Mouse (Mus musculus) embryonic stem cell, embryonic (primary cell): ENCODE results near the gene Rps6ka2.

Experiments used
- CTCF ChIA-PET, 4 experiments: fragments of 300-600 bp in 2 of 4; fragments of 350-600 bp in 2 of 4; sonication (Branson Sonifier 250); formaldehyde crosslinking; loops; one replicate each; lab custom pipeline; 2022; ENCODE audit warnings: inconsistent platforms in 2 of 4; lab: Charles Lee
- POLR2A ChIA-PET, 4 experiments: fragments of 300-600 bp in 2 of 4; fragments of 350-600 bp in 2 of 4; sonication (Branson Sonifier 250); formaldehyde crosslinking; loops; one replicate each; lab custom pipeline; 2022; ENCODE audit warnings: antibody characterized with exemption in 4 of 4, inconsistent platforms in 1 of 4; lab: Charles Lee

Gene Rps6ka2

DNA sequence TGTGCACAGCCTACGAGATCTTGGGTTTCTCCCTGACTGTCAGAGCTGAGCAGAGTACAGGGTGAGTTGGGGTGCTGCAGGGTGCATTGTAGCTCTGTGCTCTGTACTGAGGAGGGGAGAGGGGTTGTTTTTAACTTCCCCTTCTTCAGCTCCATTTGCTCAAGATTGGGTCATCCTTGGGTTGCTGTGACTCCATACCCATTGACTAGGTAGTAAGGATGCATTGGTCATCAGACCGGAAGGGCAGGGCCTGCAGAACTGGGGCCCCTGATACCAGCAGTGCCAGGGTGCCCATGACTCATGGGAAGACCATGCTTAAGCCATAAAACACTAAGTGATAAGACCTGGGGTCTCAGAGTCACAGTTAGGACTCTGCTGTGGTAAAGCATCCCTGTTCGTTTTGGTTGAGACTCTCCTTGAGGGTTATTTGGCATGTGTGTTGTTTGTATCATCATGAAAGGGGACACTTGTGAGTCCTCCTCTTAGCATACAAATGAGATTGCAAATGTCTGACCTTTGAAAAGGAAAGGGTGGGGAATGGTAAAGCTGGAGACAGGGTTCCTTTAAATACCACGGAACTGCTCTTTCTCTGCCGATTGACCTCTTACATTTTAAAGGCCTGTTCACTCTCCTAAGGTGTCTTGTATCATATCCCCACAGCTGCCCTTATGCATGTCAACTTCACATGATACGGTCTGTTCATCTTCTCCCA, 36.7 kb downstream of the Rps6ka2 start:
- POLR2A ChIA-PET: interaction anchor here (0.5 to 7.6 kb wide), 29 partner anchors 9 to 68 kb away, joined by 3 to 64 read pairs (median 4); partner anchors contain the start of gene Rps6ka2 (in 4 of the 4)
- CTCF ChIA-PET: interaction anchor here in 3 of 4 experiments (0.6 to 2.0 kb wide), 5 partner anchors 17 to 615 kb away, joined by 3 to 5 read pairs (median 3); no protein-coding TSS in a partner anchor

DNA sequence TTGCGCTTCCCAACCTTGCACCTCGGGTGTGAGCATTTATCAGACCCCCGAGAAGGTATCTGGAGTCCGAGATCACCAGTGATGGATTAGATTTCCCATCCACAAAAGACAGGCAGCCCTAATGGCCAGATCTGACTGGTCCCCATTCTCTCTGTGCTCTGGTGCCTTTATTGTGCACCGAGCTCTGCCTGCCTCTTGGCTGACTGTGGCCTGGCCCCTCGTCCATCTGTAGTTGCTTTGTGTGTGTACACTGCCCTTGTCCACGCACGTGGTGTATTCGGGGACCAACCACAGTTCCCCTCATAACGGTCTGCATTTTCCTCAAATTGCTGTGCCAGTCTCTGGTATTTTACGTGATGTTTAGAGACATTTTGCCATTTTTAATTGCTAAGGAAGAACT, 40.7 kb downstream of the Rps6ka2 start:
- ChIA-PET POLR2A (interaction anchor here in 1 of 4 experiments (0.6 kb wide), 1 partner anchor 352 kb away, joined by 3 read pairs; no protein-coding TSS in a partner anchor), CTCF (no interaction called here)

DNA sequence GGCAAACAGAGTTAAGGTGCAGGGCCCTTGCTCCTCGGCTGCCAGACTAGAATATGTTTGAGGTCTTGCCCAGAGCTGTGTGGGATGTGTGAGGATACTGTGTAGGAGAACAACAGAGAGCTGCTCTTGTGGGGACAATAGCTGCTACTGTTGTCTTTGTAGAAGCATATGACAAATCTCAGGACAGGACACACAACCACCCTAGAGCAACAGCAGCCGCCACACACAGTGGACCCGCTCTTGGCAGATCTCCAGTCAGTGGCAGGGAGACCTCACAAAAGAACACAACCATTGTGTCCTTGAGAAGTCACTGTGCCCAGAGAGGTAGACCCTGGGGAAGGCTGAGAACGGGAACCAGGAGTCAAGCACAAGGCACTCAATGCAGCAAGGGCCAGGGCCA, 42.0 kb downstream of the Rps6ka2 start:
- CTCF ChIA-PET: interaction anchor here in 1 of 4 experiments (0.6 kb wide), 1 partner anchor 1260 kb away, joined by 3 read pairs; no protein-coding TSS in a partner anchor
- POLR2A ChIA-PET: no interaction called here

DNA sequence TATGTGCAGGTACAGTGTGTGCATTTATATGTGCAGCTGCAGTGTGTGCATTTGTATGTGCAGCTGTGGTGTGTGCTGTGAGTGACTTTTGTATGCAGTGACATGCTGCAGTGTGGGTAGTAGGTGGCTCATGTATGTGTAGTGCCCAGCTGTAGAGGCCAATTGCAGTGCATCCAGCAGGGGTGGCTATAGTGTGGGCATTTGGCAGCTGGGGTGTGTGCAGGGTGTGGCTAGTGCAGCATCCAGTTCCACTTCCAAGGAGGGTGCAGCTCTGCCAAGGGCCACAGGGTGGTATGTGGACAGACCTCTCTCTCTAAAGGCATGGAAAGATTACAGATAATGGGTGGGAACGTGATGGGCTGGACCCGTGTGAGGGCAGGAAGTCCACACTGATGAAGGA, 43.3 kb downstream of the Rps6ka2 start:
- POLR2A ChIA-PET: interaction anchor here in 1 of 4 experiments (1.4 kb wide), 1 partner anchor 43 kb away, joined by 4 read pairs; the partner anchor contains the start of gene Rps6ka2
- CTCF ChIA-PET: interaction anchor here in 1 of 4 experiments (0.6 kb wide), 1 partner anchor 10 kb away, joined by 5 read pairs; no protein-coding TSS in a partner anchor

DNA sequence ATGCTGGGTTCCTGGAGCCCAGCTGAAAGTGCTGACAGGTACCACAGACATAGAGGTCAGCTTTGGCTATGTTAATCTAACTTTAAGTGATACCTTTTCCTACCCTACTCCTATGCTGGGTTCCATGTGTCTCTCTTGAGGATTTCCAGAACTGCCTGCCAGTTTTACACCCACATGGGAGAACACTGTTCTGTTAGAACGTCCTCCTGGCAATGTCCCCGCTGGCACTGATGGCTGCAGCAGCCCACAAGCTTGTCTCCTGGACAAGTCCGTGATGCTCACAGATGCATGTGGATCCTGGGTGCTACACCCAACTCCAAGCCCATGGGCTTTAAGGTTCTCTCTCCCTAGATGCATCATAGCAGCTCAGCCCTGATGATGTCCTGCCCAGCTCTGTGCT, 44.1 kb downstream of the Rps6ka2 start:
- ChIA-PET POLR2A (interaction anchor here in 2 of 4 experiments (1.4 to 6.1 kb wide), 3 partner anchors 7 to 44 kb away, joined by 4 to 43 read pairs (median 6); partner anchors contain the start of gene Rps6ka2 (in 2 of the 2)), CTCF (interaction anchor here in 1 of 4 experiments (0.6 kb wide), 1 partner anchor 589 kb away, joined by 4 read pairs; no protein-coding TSS in a partner anchor)

DNA sequence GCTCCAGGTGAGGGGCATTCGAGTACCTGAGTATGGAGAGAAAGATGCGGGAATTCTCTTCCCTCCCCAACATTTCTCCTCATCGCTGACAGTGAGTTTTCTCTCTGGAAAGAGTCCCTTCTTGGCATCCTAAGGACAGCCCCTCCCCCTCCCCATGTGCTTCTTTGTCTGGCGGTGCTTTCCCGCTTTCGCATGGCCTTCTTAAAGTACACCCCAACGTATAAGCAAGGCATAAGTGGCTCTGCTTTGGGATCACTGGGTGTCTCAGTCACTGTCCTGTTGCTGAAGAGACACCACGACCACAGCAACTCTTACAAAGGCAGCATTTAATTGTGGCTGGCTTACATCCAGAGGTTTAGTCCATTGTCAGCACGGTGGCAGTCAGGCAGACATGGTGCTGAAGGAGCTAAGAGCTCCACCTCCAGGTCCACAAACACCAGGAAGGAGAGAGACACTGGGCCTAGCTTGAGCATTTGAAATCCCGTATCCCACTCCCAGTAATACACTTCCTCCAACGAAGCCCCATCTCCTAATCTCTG, 47.9 kb downstream of the Rps6ka2 start:
- CTCF ChIA-PET: interaction anchor here in 2 of 4 experiments (0.6 to 1.0 kb wide), 2 partner anchors 9 to 645 kb away, joined by 3 to 5 read pairs; no protein-coding TSS in a partner anchor

DNA sequence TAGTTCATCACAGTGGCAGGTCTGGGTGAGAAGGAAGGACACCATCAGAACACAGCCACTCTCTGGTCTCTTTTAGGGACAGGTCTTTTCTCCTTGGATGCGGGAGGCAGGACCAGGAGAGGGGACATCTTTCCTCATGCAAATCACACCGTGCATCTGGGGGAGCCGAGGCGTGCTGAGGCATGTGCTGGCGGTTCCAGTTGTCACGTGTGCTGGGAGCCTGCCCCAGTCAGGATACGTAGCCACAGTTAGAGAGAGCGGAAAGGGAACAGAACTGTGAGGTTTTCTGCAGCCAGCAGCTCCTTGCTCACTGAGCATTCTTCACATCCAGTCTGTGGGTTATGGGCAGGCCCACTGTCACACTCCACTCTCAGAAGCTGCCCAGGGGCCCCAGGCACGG, 48.5 kb downstream of the Rps6ka2 start:
- POLR2A ChIA-PET: interaction anchor here (0.7 to 6.1 kb wide), 9 partner anchors 8 to 49 kb away, joined by 3 to 52 read pairs (median 6); partner anchors contain the start of gene Rps6ka2 (in 1 of the 4)

More for the DNA sequence above, 47.9 kb downstream of the Rps6ka2 start:
- POLR2A ChIA-PET: interaction anchor here in 3 of 4 experiments (0.9 to 6.1 kb wide), 8 partner anchors 9 to 48 kb away, joined by 3 to 52 read pairs (median 6); partner anchors contain the start of gene Rps6ka2 (in 1 of the 3)

DNA sequence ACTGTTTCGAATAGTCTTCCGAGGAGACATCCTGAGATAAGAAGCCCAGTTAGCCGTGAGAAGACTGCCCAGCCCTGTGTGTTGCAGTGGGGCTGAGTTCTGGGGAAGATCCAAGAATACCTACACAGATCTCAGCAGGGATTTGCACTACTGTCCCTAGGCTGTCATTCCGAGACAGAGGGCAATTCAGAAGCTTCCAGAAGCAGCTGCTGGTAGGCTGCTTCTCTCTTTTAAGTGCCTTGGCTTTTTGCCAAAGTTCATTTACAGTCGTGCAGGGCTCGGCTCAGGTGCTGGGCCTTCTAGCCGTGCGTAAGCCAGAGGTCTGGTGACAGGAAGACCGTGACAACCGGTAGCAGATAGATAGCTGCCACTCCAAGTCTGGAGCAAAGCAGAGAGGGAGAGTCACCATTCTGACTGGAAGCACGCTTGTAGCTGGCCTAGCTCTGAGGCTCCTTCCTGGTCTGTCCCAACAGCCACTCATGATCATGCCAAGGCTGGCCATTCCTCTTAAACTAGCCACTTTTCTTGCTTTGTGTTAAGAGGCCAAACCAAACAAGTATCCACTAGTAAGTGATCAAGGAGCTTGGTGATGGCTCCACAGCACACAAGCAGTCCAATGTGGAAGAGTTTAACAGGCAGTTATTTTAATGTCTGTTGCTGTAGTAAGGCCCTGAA, 49.3 kb downstream of the Rps6ka2 start:
- ChIA-PET CTCF (interaction anchor here in 2 of 4 experiments (1.0 to 1.1 kb wide), 2 partner anchors 10 to 37 kb away, joined by 3 to 4 read pairs; no protein-coding TSS in a partner anchor), POLR2A (interaction anchor here (0.7 to 6.1 kb wide), 11 partner anchors 7 to 50 kb away, joined by 3 to 52 read pairs (median 4); partner anchors contain the start of gene Rps6ka2 (in 2 of the 4))

More for the DNA sequence above, 48.5 kb downstream of the Rps6ka2 start:
- CTCF ChIA-PET: interaction anchor here in 3 of 4 experiments (0.6 to 1.0 kb wide), 3 partner anchors 8 to 644 kb away, joined by 3 to 5 read pairs (median 4); no protein-coding TSS in a partner anchor

DNA sequence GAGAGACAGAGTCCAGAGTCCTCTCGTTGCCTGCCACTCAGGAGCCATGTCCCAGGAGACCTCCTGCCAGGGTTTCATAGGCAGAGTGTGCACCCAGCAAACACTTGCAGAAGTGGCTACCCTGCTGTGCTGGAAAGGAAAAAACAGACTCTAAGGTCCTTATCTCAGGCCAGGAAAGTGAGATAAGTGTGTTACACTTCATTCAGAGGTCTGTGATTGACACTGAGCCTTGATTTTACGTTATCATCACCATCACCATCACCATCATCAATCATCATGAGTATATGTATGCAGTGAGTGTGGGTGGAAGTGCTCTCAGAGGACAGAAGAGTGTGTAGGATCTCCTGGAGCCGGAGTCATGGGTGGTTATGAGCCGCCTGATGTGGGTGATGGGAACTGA, 51.4 kb downstream of the Rps6ka2 start:
- ChIA-PET CTCF (no interaction called here), POLR2A (interaction anchor here in 3 of 4 experiments (0.7 to 1.7 kb wide), 3 partner anchors 14 to 52 kb away, joined by 3 to 5 read pairs (median 4); partner anchors contain the start of gene Rps6ka2 (in 1 of the 3))

DNA sequence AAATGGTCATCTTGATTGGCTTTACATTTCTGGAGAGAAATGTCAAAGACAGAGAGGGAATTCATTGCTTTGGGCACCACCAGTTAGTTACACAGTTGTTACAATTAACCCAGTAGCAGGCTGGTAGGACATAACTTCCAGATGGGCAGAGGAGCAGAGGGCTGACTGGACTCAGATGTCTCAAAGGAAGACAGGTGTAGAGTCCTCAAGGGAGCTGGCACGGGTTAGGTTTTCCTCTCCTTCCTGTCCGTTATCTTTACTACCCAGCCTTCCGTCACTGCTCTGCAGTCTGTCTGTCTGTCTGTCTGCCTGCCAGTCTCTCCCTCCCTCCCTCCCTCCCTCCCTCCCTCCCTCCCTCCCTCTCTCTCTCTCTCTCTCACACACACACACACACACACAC, 52.3 kb downstream of the Rps6ka2 start:
- ChIA-PET POLR2A (no interaction called here), CTCF (interaction anchor here in 1 of 4 experiments (0.6 kb wide), 1 partner anchor 27 kb away, joined by 3 read pairs; no protein-coding TSS in a partner anchor)

DNA sequence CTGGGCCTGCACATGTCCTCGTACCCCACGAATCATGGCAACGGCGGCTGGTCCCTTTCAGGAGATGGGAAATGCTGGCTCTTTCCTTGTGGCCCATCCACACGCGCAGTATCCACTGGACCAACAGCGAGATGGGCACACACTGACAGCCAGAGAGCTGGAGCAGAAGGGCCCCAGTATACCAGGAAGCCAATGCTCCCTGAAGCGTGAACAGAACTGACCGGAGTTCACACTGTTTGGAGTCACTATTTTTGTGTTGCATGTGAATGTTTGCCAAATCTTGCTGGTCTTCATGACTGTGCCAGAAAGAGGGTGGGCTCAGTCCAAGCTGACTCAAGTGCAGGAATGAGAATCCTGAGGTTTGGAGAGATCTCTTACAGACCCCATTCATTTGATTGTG, 58.6 kb downstream of the Rps6ka2 start:
- ChIA-PET CTCF (no interaction called here), POLR2A (interaction anchor here in 2 of 4 experiments (1.0 to 4.3 kb wide), 6 partner anchors 9 to 59 kb away, joined by 3 to 21 read pairs (median 6); partner anchors contain the start of gene Rps6ka2 (in 1 of the 2))

DNA sequence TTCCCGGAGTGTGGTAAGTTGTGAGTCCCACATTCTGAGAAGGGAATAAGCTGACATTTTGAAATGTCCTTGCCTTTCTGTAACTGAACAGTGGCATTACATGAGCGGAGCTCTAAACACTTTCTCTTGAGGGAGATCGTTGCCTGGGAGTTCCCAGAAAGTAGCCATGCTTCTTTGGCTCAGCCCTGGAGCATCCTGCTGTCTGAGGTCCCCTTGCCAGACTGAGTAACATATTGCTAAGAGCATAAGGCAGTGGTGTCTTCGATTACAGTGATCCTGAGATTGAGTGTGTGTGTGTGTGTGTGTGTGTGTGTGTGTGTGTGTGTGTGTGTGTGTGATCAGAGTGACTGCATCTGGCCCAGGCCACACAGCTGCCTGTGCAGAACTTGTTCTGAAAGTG, 61.4 kb downstream of the Rps6ka2 start:
- ChIA-PET CTCF (no interaction called here), POLR2A (interaction anchor here in 2 of 4 experiments (0.8 to 1.6 kb wide), 4 partner anchors 10 to 61 kb away, joined by 3 to 4 read pairs (median 3); partner anchors contain the start of gene Rps6ka2 (in 1 of the 2))

DNA sequence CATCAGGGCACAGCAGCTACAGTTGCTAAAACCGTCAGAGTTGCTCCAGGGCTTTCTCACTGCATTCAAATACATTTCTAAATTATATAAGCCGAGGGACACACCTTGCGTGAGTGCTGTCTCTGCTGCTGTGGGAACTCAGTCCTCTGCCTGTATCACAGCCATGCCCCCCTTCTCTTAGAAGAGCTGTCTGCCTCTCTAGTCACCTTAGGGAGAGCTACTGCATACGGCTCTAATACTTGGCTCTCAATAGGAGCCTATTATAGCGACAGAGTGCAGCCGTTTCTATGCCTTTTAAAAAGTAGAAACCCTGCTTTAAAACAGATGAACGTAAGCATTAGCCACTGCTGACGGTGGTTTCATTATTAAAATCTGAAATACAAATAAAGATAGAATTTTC, 61.9 kb downstream of the Rps6ka2 start:
- ChIA-PET POLR2A (interaction anchor here in 2 of 4 experiments (0.9 to 1.6 kb wide), 3 partner anchors 9 to 62 kb away, joined by 3 to 4 read pairs (median 3); partner anchors contain the start of gene Rps6ka2 (in 1 of the 2)), CTCF (no interaction called here)

DNA sequence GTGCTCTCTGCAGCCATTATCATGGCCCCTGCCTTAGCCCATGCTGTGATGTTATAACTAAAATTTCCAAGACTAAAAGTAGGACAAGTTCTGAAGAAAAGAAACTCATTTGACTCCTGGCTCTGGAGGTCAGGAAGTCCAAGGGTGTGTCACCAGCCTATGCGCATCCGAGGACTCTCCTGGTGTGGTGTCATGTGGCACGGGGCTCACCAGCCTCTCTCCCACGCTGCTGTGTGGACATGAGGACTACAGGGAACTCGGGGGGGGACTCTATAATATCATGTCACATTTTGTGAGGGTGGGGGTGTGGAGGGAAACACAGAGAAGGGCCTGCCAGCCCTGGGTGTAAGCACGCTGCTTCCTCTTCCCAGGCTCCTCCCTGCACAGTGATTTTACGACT, 62.5 kb downstream of the Rps6ka2 start:
- POLR2A ChIA-PET: interaction anchor here in 1 of 4 experiments (0.9 kb wide), 1 partner anchor 13 kb away, joined by 3 read pairs; no protein-coding TSS in a partner anchor

DNA sequence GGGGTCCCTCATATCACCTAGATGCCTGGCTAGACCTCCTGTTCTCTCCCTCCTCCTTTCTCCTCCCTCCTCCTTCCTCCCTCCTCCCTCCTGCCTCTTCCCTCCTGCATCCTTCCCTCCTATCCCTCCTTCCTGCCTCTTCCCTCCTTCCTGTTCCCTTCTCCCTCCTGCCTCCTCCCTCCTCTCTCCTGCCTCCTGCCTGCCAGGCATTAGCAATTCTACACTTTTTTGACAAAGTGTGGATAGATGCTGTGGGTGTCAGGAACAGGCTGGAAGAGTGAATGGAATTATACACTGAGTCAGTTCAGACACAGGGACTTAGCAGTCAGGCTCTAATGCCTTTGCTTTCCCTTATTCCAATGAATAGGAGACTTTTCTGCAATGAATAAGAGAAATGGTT, 63.3 kb downstream of the Rps6ka2 start:
- CTCF ChIA-PET: no interaction called here
- POLR2A ChIA-PET: no interaction called here

More for the DNA sequence above, 62.5 kb downstream of the Rps6ka2 start:
- CTCF ChIA-PET: no interaction called here

DNA sequence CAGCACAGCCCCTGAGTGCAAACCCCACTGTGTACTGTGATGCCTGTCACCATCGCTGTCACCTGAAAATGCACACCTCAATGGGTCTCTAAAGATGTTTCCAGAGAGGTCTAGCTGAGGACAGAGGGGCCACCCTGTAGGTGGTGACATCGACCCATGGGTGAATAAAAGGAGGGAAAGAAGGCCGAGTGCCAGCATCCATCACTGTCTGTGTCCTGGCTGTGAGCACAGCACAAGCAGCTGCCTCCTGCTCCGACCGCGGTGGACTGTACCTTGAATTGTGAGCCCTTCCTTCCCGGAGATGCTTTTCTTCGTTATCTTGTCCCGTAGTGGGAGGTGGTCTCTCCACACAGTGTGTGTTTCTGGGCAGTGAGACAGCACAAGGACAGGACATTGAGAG, 67.8 kb downstream of the Rps6ka2 start:
- ChIA-PET CTCF (interaction anchor here in 1 of 4 experiments (0.6 kb wide), 1 partner anchor 37 kb away, joined by 17 read pairs; no protein-coding TSS in a partner anchor), POLR2A (interaction anchor here (0.6 to 2.0 kb wide), 11 partner anchors 9 to 68 kb away, joined by 3 to 8 read pairs (median 4); partner anchors contain the start of gene Rps6ka2 (in 2 of the 4))

DNA sequence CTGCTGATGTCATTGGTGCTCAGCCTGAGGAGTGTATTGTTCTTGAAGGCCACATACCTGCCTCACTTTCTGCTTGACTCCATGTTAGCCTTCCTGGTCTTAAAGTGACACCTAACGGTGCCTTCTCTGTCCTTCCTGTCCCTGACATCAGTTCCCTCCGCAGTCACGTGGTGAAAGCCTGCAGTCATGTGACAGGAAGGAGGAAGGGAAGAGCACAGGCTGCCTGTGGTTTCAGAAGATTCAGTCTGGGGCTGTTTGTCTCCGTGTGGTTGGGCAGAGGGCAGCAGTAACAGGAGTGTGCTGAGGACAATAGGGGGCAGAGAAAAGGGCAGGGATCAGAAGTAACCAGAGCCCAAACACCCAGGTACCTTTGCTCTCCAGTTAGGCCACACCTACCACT, 68.9 kb downstream of the Rps6ka2 start:
- POLR2A ChIA-PET: interaction anchor here (0.8 to 2.0 kb wide), 7 partner anchors 9 to 69 kb away, joined by 3 to 8 read pairs (median 4); partner anchors contain the start of gene Rps6ka2 (in 1 of the 4)

More for the DNA sequence above, 68.9 kb downstream of the Rps6ka2 start:
- CTCF ChIA-PET: no interaction called here
